Mouse (Mus musculus): ENCODE measurements at regions not wholly inside any gene's neighbourhood (a gene's known extent, or its start where the extent isn't known, plus 50 kb on each side); places are given as distances from the start of the nearest gene placed in this dataset.

GRCm38 (mm10) chr15:61563347-61563746 is 640.5 kb upstream of the A1bg start:
- Histone ChIP-seq H3K36me3 (ENCODE audit: control insufficient read depth, insufficient read depth, low read length) (no peaks in the 10 kb centered on the region), H3K27ac (ENCODE audit: low read length) (no peak overlapping the region), H3K4me1 (replicated peaks; ENCODE audit: control insufficient read depth, insufficient read depth, low read length) (no peaks in the 10 kb centered on the region), H3K9me3 (ENCODE audit: control insufficient read depth, low read length) (no peaks in the 10 kb centered on the region), H3K27me3 (ENCODE audit: control insufficient read depth, insufficient read depth, low read depth, low read length) (no peaks in the 10 kb centered on the region), H3K9ac (ENCODE audit: low read length) (no peak overlapping the region), H3K4me3 (ENCODE audit: low read length) (no peak overlapping the region), H3K4me2 (ENCODE audit: low read depth, low read length) (no peak overlapping the region)
- no peak for ATAC-seq (ENCODE audit: low read depth)

- no peak overlapping the region for H3K27ac ChIP-seq (ENCODE audit: low read length)
- no peak for ATAC-seq (ENCODE audit: low read depth)
- WGBS = 15% methylated on average over 2 of the region's 2 CpGs
- H3K4me3 ChIP-seq (ENCODE audit: low read length) = no peak overlapping the region
- H3K4me1 ChIP-seq (replicated peaks; ENCODE audit: control insufficient read depth, insufficient read depth, low read length) = no peaks in the 10 kb centered on the region
- H3K9me3 ChIP-seq (ENCODE audit: control insufficient read depth, low read length) = no peaks in the 10 kb centered on the region
- no peaks in the 10 kb centered on the region for H3K27me3 ChIP-seq (ENCODE audit: control insufficient read depth, insufficient read depth, low read depth, low read length)
- no peak overlapping the region for H3K9ac ChIP-seq (ENCODE audit: low read length)
- no peaks in the 10 kb centered on the region for H3K36me3 ChIP-seq (ENCODE audit: control insufficient read depth, insufficient read depth, low read length)
- no peak overlapping the region for H3K4me2 ChIP-seq (ENCODE audit: low read depth, low read length)
Observed at GRCm38 (mm10) chr15:61562252-61562651, 639.4 kb upstream of the A1bg start.

DNA sequence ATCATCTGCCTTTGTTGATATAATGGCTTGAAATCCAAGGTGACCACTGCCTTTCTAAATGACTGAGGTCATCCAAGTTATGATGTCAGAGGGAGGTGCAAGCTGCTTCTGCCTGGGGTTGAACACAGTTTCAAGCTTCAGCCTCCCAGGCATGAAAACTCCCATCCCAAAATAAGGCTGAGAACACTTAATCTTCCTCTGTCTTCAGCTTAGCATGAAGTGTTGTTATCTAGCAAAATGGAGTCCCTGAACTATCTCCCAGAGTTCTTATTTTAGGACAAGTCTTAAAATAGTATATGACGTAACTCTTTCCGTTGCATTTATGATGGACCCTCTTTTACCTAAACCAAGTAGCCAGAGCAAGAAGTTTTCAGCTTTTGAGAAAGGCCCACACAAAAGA is 631.1 kb upstream of the A1bg start:
- Histone ChIP-seq H3K9me3 (ENCODE audit: control insufficient read depth, low read length) (no peaks in the 10 kb centered on the region), H3K4me3 (ENCODE audit: low read length) (no peak overlapping the region), H3K9ac (ENCODE audit: low read length) (no peak overlapping the region), H3K27ac (ENCODE audit: low read length) (no peak overlapping the region), H3K4me1 (replicated peaks; ENCODE audit: control insufficient read depth, insufficient read depth, low read length) (0 out of 2 replicates have a peak, but pooled peaks cover 4% of the 10 kb centered on the region), H3K36me3 (ENCODE audit: control insufficient read depth, insufficient read depth, low read length) (no peaks in the 10 kb centered on the region), H3K27me3 (ENCODE audit: control insufficient read depth, insufficient read depth, low read depth, low read length) (no peaks in the 10 kb centered on the region), H3K4me2 (ENCODE audit: low read depth, low read length) (no peak overlapping the region)
- 77% methylated on average over 2 of the region's 2 CpGs for WGBS
- ATAC-seq (ENCODE audit: low read depth) = no peak

DNA sequence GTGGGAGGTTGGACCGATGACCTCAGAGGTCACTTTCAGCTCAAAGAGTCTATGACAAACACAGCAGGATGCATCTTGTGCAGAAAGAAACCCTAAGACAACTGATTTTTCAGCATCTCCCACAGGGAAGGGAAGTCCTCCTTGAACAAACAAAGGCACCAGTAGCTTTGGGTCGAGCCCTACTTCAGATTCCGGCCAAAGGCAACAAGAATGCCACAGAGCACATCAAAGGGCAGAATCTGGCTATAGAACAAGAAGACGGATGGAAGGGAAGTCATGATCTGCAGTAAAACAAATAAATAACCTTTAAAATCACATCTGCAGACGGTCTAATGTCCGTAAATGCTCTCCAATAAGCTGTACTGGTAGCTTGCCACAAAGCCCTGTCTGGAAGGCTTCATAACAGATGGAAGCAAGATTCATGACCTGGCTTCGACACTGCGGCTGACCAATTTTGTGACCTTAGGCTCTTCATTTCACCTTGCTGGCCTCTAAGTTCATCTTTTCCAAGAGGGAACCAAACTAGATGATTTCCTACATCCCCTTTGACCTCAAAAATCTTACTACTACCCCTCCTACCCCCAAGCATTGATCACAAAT is 630.4 kb upstream of the A1bg start:
- H3K9ac ChIP-seq (ENCODE audit: low read length) = no peak overlapping the region
- no peaks in the 10 kb centered on the region for H3K36me3 ChIP-seq (ENCODE audit: control insufficient read depth, insufficient read depth, low read length)
- H3K9me3 ChIP-seq (ENCODE audit: control insufficient read depth, low read length) = no peaks in the 10 kb centered on the region
- no peak overlapping the region for H3K27ac ChIP-seq (ENCODE audit: low read length)
- no peak for ATAC-seq (ENCODE audit: low read depth)
- no peaks in the 10 kb centered on the region for H3K27me3 ChIP-seq (ENCODE audit: control insufficient read depth, insufficient read depth, low read depth, low read length)
- H3K4me3 ChIP-seq (ENCODE audit: low read length) = no peak overlapping the region
- 45% methylated on average over 8 of the region's 8 CpGs for WGBS
- H3K4me2 ChIP-seq (ENCODE audit: low read depth, low read length) = no peak overlapping the region
- H3K4me1 ChIP-seq (replicated peaks; ENCODE audit: control insufficient read depth, insufficient read depth, low read length) = 0 out of 2 replicates have a peak, but pooled peaks cover 4% of the 10 kb centered on the region

- no peak for ATAC-seq (ENCODE audit: low read depth)
- H3K4me3 ChIP-seq (ENCODE audit: low read length) = no peak overlapping the region
- H3K27ac ChIP-seq (ENCODE audit: low read length) = no peak overlapping the region
- H3K9me3 ChIP-seq (ENCODE audit: control insufficient read depth, low read length) = no peaks in the 10 kb centered on the region
- H3K9ac ChIP-seq (ENCODE audit: low read length) = no peak overlapping the region
- H3K4me1 ChIP-seq (replicated peaks; ENCODE audit: control insufficient read depth, insufficient read depth, low read length) = 0 out of 2 replicates have a peak, but pooled peaks cover 4% of the 10 kb centered on the region
- no peak overlapping the region for H3K4me2 ChIP-seq (ENCODE audit: low read depth, low read length)
- H3K27me3 ChIP-seq (ENCODE audit: control insufficient read depth, insufficient read depth, low read depth, low read length) = no peaks in the 10 kb centered on the region
- WGBS = 79% methylated on average over 5 of the region's 5 CpGs
- H3K36me3 ChIP-seq (ENCODE audit: control insufficient read depth, insufficient read depth, low read length) = no peaks in the 10 kb centered on the region
Observed at GRCm38 (mm10) chr15:61551206-61551605, 628.4 kb upstream of the A1bg start.

- 65% methylated on average over 4 of the region's 4 CpGs for WGBS
- 0 out of 2 replicates have a peak, but pooled peaks cover 4% of the 10 kb centered on the region for H3K4me1 ChIP-seq (replicated peaks; ENCODE audit: control insufficient read depth, insufficient read depth, low read length)
- ATAC-seq (ENCODE audit: low read depth) = no peak
- no peak overlapping the region for H3K4me3 ChIP-seq (ENCODE audit: low read length)
- H3K27me3 ChIP-seq (ENCODE audit: control insufficient read depth, insufficient read depth, low read depth, low read length) = no peaks in the 10 kb centered on the region
- H3K4me2 ChIP-seq (ENCODE audit: low read depth, low read length) = no peak overlapping the region
- H3K9ac ChIP-seq (ENCODE audit: low read length) = no peak overlapping the region
- no peaks in the 10 kb centered on the region for H3K36me3 ChIP-seq (ENCODE audit: control insufficient read depth, insufficient read depth, low read length)
- no peak overlapping the region for H3K27ac ChIP-seq (ENCODE audit: low read length)
- no peaks in the 10 kb centered on the region for H3K9me3 ChIP-seq (ENCODE audit: control insufficient read depth, low read length)
Observed at GRCm38 (mm10) chr15:61548400-61548799, 625.6 kb upstream of the A1bg start.

GRCm38 (mm10) chr15:61546608-61547007 is 623.8 kb upstream of the A1bg start:
- Histone ChIP-seq H3K4me1 (replicated peaks; ENCODE audit: control insufficient read depth, insufficient read depth, low read length) (peaks cover 3% of the 10 kb centered on the region; the same call in 1 of the 2 replicates), H3K4me3 (ENCODE audit: low read length) (no peak overlapping the region), H3K27ac (ENCODE audit: low read length) (no peak overlapping the region), H3K9ac (ENCODE audit: low read length) (no peak overlapping the region), H3K36me3 (ENCODE audit: control insufficient read depth, insufficient read depth, low read length) (no peaks in the 10 kb centered on the region), H3K9me3 (ENCODE audit: control insufficient read depth, low read length) (no peaks in the 10 kb centered on the region), H3K27me3 (ENCODE audit: control insufficient read depth, insufficient read depth, low read depth, low read length) (no peaks in the 10 kb centered on the region), H3K4me2 (ENCODE audit: low read depth, low read length) (no peak overlapping the region)
- ATAC-seq (ENCODE audit: low read depth) = no peak
- 72% methylated on average over 3 of the region's 3 CpGs for WGBS

DNA sequence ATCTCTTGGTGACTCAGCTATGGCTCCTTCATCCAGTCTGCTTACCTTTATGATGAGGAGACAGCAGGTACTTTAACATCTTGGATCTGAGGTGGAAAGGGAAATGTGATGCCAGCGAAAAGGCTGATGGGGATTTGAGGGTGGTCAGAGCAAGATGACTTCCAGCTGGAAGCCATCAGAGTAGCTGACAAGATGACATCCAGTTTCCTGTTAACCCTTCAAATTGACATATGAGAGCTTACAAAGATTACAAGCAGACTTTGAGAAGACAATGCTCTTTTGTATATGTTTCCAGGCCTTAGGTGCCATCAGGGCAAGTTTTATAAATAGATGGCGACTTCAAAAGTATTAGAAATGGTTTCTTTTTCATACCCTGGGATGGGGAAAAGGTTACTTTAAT is 621.3 kb upstream of the A1bg start:
- H3K4me1 ChIP-seq (replicated peaks; ENCODE audit: control insufficient read depth, insufficient read depth, low read length) = peaks cover 6% of the 10 kb centered on the region; the same call in 1 of the 2 replicates
- ATAC-seq (ENCODE audit: low read depth) = no peak
- no peak overlapping the region for H3K4me2 ChIP-seq (ENCODE audit: low read depth, low read length)
- no peak overlapping the region for H3K9ac ChIP-seq (ENCODE audit: low read length)
- no peak overlapping the region for H3K4me3 ChIP-seq (ENCODE audit: low read length)
- H3K36me3 ChIP-seq (ENCODE audit: control insufficient read depth, insufficient read depth, low read length) = no peaks in the 10 kb centered on the region
- WGBS = 52% methylated on average over 2 of the region's 2 CpGs
- H3K27me3 ChIP-seq (ENCODE audit: control insufficient read depth, insufficient read depth, low read depth, low read length) = no peaks in the 10 kb centered on the region
- H3K9me3 ChIP-seq (ENCODE audit: control insufficient read depth, low read length) = no peaks in the 10 kb centered on the region
- H3K27ac ChIP-seq (ENCODE audit: low read length) = no peak overlapping the region

DNA sequence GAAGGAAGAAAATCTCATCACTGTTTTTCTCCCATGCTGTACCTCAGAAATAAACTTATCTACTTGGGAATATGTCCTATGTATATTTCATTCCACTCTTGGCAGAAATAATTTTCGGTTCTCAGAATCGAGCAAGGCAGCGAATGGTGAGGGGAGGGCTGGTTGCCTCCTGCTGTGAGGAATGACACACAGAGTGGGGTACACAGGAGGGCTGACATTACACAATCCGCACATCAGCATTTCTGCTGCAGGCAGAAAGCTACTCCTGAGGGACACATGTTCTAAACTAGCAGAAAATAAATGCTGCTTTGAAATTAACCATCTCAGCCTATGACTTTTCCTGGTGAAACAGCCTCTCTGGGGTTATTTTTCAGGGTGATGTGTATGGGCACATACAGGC is 618.8 kb upstream of the A1bg start:
- no peak for ATAC-seq (ENCODE audit: low read depth)
- no peaks in the 10 kb centered on the region for H3K36me3 ChIP-seq (ENCODE audit: control insufficient read depth, insufficient read depth, low read length)
- H3K27ac ChIP-seq (ENCODE audit: low read length) = no peak overlapping the region
- WGBS = 62% methylated on average over 4 of the region's 4 CpGs
- H3K4me2 ChIP-seq (ENCODE audit: low read depth, low read length) = no peak overlapping the region
- H3K9ac ChIP-seq (ENCODE audit: low read length) = no peak overlapping the region
- no peaks in the 10 kb centered on the region for H3K9me3 ChIP-seq (ENCODE audit: control insufficient read depth, low read length)
- peaks cover 6% of the 10 kb centered on the region; the same call in 1 of the 2 replicates for H3K4me1 ChIP-seq (replicated peaks; ENCODE audit: control insufficient read depth, insufficient read depth, low read length)
- no peak overlapping the region for H3K4me3 ChIP-seq (ENCODE audit: low read length)
- no peaks in the 10 kb centered on the region for H3K27me3 ChIP-seq (ENCODE audit: control insufficient read depth, insufficient read depth, low read depth, low read length)
